Mouse (Mus musculus): ENCODE measurements around the gene Mycs. TPM values are rescaled to one million over a fixed set of nuclear protein-coding genes. Genes with fewer than 3 reads are reported as not detected.

The Mycs gene
- 0.03 TPM in 1 of 2 replicates, not detected in the other for polyA plus RNA-seq (2012; rRNA removed)

DNA sequence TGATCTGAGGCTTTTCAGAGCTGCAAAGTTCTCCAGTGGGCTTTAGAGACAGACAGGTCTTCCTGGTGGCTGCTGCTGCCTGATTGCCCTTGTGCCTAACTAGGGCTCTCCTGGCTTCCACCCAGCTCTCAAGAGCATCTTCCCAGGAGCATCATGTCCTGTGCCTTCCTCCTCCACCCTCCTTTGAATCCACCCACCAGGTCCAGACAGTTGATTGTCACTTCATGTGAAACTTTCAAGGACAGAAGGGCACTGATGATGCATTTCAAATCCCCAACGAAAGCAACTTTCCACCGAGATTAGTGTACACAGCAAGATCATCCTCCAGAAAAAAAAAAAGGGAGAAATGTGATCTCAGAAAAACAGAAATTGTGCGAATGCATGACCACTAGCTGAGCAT, at the start of gene Mycs:
TSS of gene Mycs (minus strand) at position 101 of the 400 bp plus-strand sequence.

Other genes starting within 250 kb of the Mycs start
- gene Btbd35f7, start 199.8 kb upstream of the Mycs start, polyA plus RNA-seq (2012; rRNA removed) = not detected in 2 replicates

All from central nervous system, embryonic 18 days (tissue).